Mouse (Mus musculus) liver, adult 10 weeks (tissue): ENCODE data around the gene Prph2. TPM values are rescaled to one million over a fixed set of nuclear protein-coding genes. Genes with fewer than 3 reads are reported as not detected.

Source experiments
- polyA plus RNA-seq: library from polyadenylated mRNA; stranded (reverse); fragments of 350-450 nt; fragmentation: Illumina TruSeq; extraction: RNeasy Lipid Tissue Mini Kit (QIAGEN cat#74804); gene quantifications from one replicate; pipeline ENCODE4 v1.2.3, GENCODE M21; 2014; ENCODE audit warnings: low read depth, low replicate concordance

The Prph2 gene
- not detected for polyA plus RNA-seq

DNA sequence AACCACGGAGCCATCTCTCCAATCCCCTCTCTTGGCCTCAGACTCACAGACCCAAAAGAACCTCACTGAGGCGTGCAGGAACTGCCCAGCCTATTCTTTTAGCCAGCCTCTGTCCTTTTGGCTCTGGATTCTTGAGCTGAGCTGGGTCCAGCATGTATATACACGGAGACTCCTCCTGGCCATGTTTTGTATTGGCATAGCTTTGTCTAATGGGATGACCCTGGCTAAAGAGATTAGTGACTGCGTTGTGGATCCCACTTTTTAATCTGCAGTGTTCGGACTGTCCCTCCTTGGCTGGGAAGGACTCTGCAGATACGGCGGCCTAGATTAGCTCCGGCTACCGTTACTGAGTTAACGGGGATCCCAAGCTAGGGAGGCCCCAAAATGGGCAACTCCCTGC lies at the start of gene Prph2:
Gene Prph2, plus strand, starts transcription at position 274 of the 400 bp plus-strand sequence.

DNA sequence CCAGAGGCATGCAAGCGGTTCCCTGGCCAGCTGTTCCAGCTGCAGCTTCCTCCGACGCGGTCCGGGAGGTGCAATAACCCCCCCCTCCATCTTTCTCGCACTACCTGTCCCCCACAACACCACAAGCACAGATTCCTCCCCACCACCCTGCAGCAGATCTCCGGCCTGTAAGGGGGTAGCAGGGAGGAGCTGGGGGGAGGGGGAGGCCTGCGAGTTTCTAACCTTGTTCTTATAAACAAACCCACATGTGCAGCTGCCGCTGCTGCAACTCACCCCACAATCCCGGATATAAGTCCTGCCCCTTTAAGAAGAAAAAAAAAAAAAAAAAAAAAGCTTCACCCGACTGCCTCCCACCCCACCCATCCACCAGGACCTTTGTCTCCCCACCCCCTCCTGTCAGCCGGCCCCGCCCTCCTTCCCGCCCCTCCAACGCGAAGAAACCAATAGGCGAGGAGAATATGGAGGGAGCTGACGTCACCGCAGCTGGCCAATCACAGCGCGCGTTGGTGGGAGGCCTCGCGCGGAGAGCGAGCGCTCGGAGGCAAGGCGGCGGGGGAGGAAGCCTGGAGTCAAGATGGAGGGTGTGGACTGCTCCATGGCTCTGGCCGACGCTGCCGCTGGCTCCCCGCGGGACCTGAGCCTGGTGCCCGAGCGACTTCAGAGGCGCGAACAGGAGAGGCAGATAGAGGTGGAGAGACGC lies 20.0 kb upstream of the Prph2 start, which contains the start of gene Tbcc:
Gene Tbcc, plus strand, starts transcription at position 569 of the 700 bp plus-strand sequence.

Other genes starting within 250 kb of the Prph2 start
- gene Rrp36, start 236.1 kb upstream of the Prph2 start, polyA plus RNA-seq, result 3.1 TPM
- 11.7 TPM for gene Mea1, start 231.7 kb upstream of the Prph2 start, polyA plus RNA-seq
- 6.7 TPM for gene Klhdc3, start 229.5 kb upstream of the Prph2 start, polyA plus RNA-seq
- gene Ppp2r5d, start 205.3 kb upstream of the Prph2 start, polyA plus RNA-seq, result 6.5 TPM
- gene Pex6, start 199.0 kb upstream of the Prph2 start, polyA plus RNA-seq, result 0.90 TPM
- 173 TPM for gene Gnmt, start 181.3 kb upstream of the Prph2 start, polyA plus RNA-seq
- 2.3 TPM for gene Cnpy3, start 158.2 kb upstream of the Prph2 start, polyA plus RNA-seq
- gene Ptcra, start 146.7 kb upstream of the Prph2 start, polyA plus RNA-seq, result not detected
- gene 2310039H08Rik, start 137.8 kb upstream of the Prph2 start, polyA plus RNA-seq, result 19.9 TPM
- gene Rpl7l1, start 127.8 kb upstream of the Prph2 start, polyA plus RNA-seq, result 34.9 TPM
- 5.4 TPM for gene Bicral, start 52.0 kb upstream of the Prph2 start, polyA plus RNA-seq
- 2.1 TPM for gene Tbcc, start 19.8 kb upstream of the Prph2 start, polyA plus RNA-seq
- gene Ubr2, start 100.1 kb downstream of the Prph2 start, polyA plus RNA-seq, result 12.3 TPM